Mouse (Mus musculus): ENCODE measurements around the gene Pcbp3. TPM values are rescaled to one million over a fixed set of nuclear protein-coding genes. Genes with fewer than 3 reads are reported as not detected.

Pcbp3 gene
- polyA plus RNA-seq, 1 experiment from 2014 or later = 27.3 TPM

- no peak for ATAC-seq (ENCODE audit: insufficient number of reproducible peaks, insufficient read depth, low FRiP score, low read depth)
- WGBS = 88% methylated on average over 4 of the region's 4 CpGs
- no peak overlapping the region for H3K9ac ChIP-seq (replicated peaks; ENCODE audit: low read depth, low read length)
These were observed 234.8 kb downstream of the Pcbp3 start for GRCm38 (mm10) chr10:76726866-76727265.

GRCm38 (mm10) chr10:76725682-76726285, 235.9 kb downstream of the Pcbp3 start, which contains the start of gene Col6a1:
TSS of gene Col6a1 (minus strand) at chr10:76726168.
- Histone ChIP-seq H3K4me2 (replicated peaks; ENCODE audit: low read depth, low read length) (peak within 1 kb of the TSS; percentile 80), H3K9ac (replicated peaks; ENCODE audit: low read depth, low read length) (peak within 1 kb of the TSS; percentile 70), H3K4me1 (ENCODE audit: control insufficient read depth, insufficient read depth, low read length) (peaks cover 7% of the 10 kb centered on the region; the same call in 1 of the 2 replicates), H3K4me3 (ENCODE audit: low read depth, low read length) (peak within 1 kb of the TSS; percentile 37), H3K27me3 (ENCODE audit: control insufficient read depth, insufficient read depth, low read length) (no peaks in the 10 kb centered on the region), H3K36me3 (ENCODE audit: control insufficient read depth, insufficient read depth, low read length) (peaks cover 20% of the 10 kb centered on the region), H3K9me3 (ENCODE audit: control insufficient read depth, low read depth, low read length) (no peaks in the 10 kb centered on the region), H3K27ac (ENCODE audit: low read length) (peak within 1 kb of the TSS; percentile 75)
- WGBS = 19% methylated on average over 9 of the region's 9 CpGs
- peak; percentile 72; the same call in 1 of the 2 replicates for ATAC-seq (ENCODE audit: insufficient number of reproducible peaks, insufficient read depth, low FRiP score, low read depth)

More at GRCm38 (mm10) chr10:76726866-76727265, 234.8 kb downstream of the Pcbp3 start:
- no peaks in the 10 kb centered on the region for H3K27me3 ChIP-seq (ENCODE audit: control insufficient read depth, insufficient read depth, low read length)
- H3K4me2 ChIP-seq (replicated peaks; ENCODE audit: low read depth, low read length) = no peak overlapping the region
- H3K4me1 ChIP-seq (ENCODE audit: control insufficient read depth, insufficient read depth, low read length) = peaks cover 15% of the 10 kb centered on the region; the same call in 1 of the 2 replicates
- H3K36me3 ChIP-seq (ENCODE audit: control insufficient read depth, insufficient read depth, low read length) = peaks cover 10% of the 10 kb centered on the region
- H3K4me3 ChIP-seq (ENCODE audit: low read depth, low read length) = no peak overlapping the region
- H3K27ac ChIP-seq (ENCODE audit: low read length) = peak overlapping the region; percentile 75; the same call in 1 of the 2 replicates
- H3K9me3 ChIP-seq (ENCODE audit: control insufficient read depth, low read depth, low read length) = no peaks in the 10 kb centered on the region

GRCm38 (mm10) chr10:76725097-76725496, 236.6 kb downstream of the Pcbp3 start:
- Histone ChIP-seq H3K27me3 (ENCODE audit: control insufficient read depth, insufficient read depth, low read length) (no peaks in the 10 kb centered on the region), H3K4me1 (ENCODE audit: control insufficient read depth, insufficient read depth, low read length) (peaks cover 7% of the 10 kb centered on the region; the same call in 1 of the 2 replicates), H3K4me2 (replicated peaks; ENCODE audit: low read depth, low read length) (peak overlapping the region; percentile 80), H3K9me3 (ENCODE audit: control insufficient read depth, low read depth, low read length) (no peaks in the 10 kb centered on the region), H3K27ac (ENCODE audit: low read length) (peak overlapping the region; percentile 73; the same call in 1 of the 2 replicates), H3K36me3 (ENCODE audit: control insufficient read depth, insufficient read depth, low read length) (peaks cover 26% of the 10 kb centered on the region), H3K4me3 (ENCODE audit: low read depth, low read length) (peak overlapping the region; percentile 37), H3K9ac (replicated peaks; ENCODE audit: low read depth, low read length) (peak overlapping the region; percentile 70)
- WGBS = 65% methylated on average over 2 of the region's 2 CpGs
- ATAC-seq (ENCODE audit: insufficient number of reproducible peaks, insufficient read depth, low FRiP score, low read depth) = no peak

GRCm38 (mm10) chr10:76724231-76724736, 237.4 kb downstream of the Pcbp3 start:
- Histone ChIP-seq H3K4me3 (ENCODE audit: low read depth, low read length) (peak overlapping the region; percentile 37), H3K4me2 (replicated peaks; ENCODE audit: low read depth, low read length) (peak overlapping the region; percentile 80), H3K9me3 (ENCODE audit: control insufficient read depth, low read depth, low read length) (no peaks in the 10 kb centered on the region), H3K27me3 (ENCODE audit: control insufficient read depth, insufficient read depth, low read length) (no peaks in the 10 kb centered on the region), H3K36me3 (ENCODE audit: control insufficient read depth, insufficient read depth, low read length) (peaks cover 29% of the 10 kb centered on the region), H3K27ac (ENCODE audit: low read length) (no peak overlapping the region), H3K9ac (replicated peaks; ENCODE audit: low read depth, low read length) (peak overlapping the region; percentile 70; the same call in 1 of the 2 replicates), H3K4me1 (ENCODE audit: control insufficient read depth, insufficient read depth, low read length) (peaks cover 7% of the 10 kb centered on the region; the same call in 1 of the 2 replicates)
- 38% methylated on average over 5 of the region's 5 CpGs for WGBS
- ATAC-seq (ENCODE audit: insufficient number of reproducible peaks, insufficient read depth, low FRiP score, low read depth) = no peak

GRCm38 (mm10) chr10:76722751-76723450, 238.8 kb downstream of the Pcbp3 start:
- H3K4me2 ChIP-seq (replicated peaks; ENCODE audit: low read depth, low read length) = no peak overlapping the region

GRCm38 (mm10) chr10:76721746-76722145, 239.9 kb downstream of the Pcbp3 start:
- Histone ChIP-seq H3K27ac (ENCODE audit: low read length) (no peak overlapping the region), H3K9me3 (ENCODE audit: control insufficient read depth, low read depth, low read length) (no peaks in the 10 kb centered on the region), H3K27me3 (ENCODE audit: control insufficient read depth, insufficient read depth, low read length) (no peaks in the 10 kb centered on the region), H3K4me3 (ENCODE audit: low read depth, low read length) (no peak overlapping the region), H3K9ac (replicated peaks; ENCODE audit: low read depth, low read length) (no peak overlapping the region), H3K4me2 (replicated peaks; ENCODE audit: low read depth, low read length) (no peak overlapping the region), H3K4me1 (ENCODE audit: control insufficient read depth, insufficient read depth, low read length) (peaks cover 2% of the 10 kb centered on the region; the same call in 1 of the 2 replicates), H3K36me3 (ENCODE audit: control insufficient read depth, insufficient read depth, low read length) (peaks cover 48% of the 10 kb centered on the region)
- no peak for ATAC-seq (ENCODE audit: insufficient number of reproducible peaks, insufficient read depth, low FRiP score, low read depth)
- WGBS = 90% methylated on average over 6 of the region's 6 CpGs

More at GRCm38 (mm10) chr10:76722751-76723450, 238.8 kb downstream of the Pcbp3 start:
- 85% methylated on average over 18 of the region's 18 CpGs for WGBS
- Histone ChIP-seq H3K4me3 (ENCODE audit: low read depth, low read length) (no peak overlapping the region), H3K4me1 (ENCODE audit: control insufficient read depth, insufficient read depth, low read length) (peaks cover 3% of the 10 kb centered on the region; the same call in 1 of the 2 replicates), H3K27ac (ENCODE audit: low read length) (no peak overlapping the region), H3K9me3 (ENCODE audit: control insufficient read depth, low read depth, low read length) (no peaks in the 10 kb centered on the region), H3K9ac (replicated peaks; ENCODE audit: low read depth, low read length) (no peak overlapping the region), H3K36me3 (ENCODE audit: control insufficient read depth, insufficient read depth, low read length) (peaks cover 39% of the 10 kb centered on the region), H3K27me3 (ENCODE audit: control insufficient read depth, insufficient read depth, low read length) (no peaks in the 10 kb centered on the region)
- no peak for ATAC-seq (ENCODE audit: insufficient number of reproducible peaks, insufficient read depth, low FRiP score, low read depth)

GRCm38 (mm10) chr10:76721216-76721615, 240.5 kb downstream of the Pcbp3 start:
- H3K4me2 ChIP-seq (replicated peaks; ENCODE audit: low read depth, low read length) = no peak overlapping the region
- peaks cover 2% of the 10 kb centered on the region; the same call in 1 of the 2 replicates for H3K4me1 ChIP-seq (ENCODE audit: control insufficient read depth, insufficient read depth, low read length)
- no peak overlapping the region for H3K4me3 ChIP-seq (ENCODE audit: low read depth, low read length)
- H3K9ac ChIP-seq (replicated peaks; ENCODE audit: low read depth, low read length) = no peak overlapping the region
- H3K9me3 ChIP-seq (ENCODE audit: control insufficient read depth, low read depth, low read length) = no peaks in the 10 kb centered on the region
- H3K27me3 ChIP-seq (ENCODE audit: control insufficient read depth, insufficient read depth, low read length) = no peaks in the 10 kb centered on the region
- WGBS = 86% methylated on average over 11 of the region's 11 CpGs
- H3K27ac ChIP-seq (ENCODE audit: low read length) = no peak overlapping the region
- H3K36me3 ChIP-seq (ENCODE audit: control insufficient read depth, insufficient read depth, low read length) = peaks cover 52% of the 10 kb centered on the region
- ATAC-seq (ENCODE audit: insufficient number of reproducible peaks, insufficient read depth, low FRiP score, low read depth) = no peak

- peaks cover 70% of the 10 kb centered on the region for H3K36me3 ChIP-seq (ENCODE audit: control insufficient read depth, insufficient read depth, low read length)
- no peak for ATAC-seq (ENCODE audit: insufficient number of reproducible peaks, insufficient read depth, low FRiP score, low read depth)
- no peak overlapping the region for H3K4me2 ChIP-seq (replicated peaks; ENCODE audit: low read depth, low read length)
These were observed 244.1 kb downstream of the Pcbp3 start for GRCm38 (mm10) chr10:76717631-76718030.

More at GRCm38 (mm10) chr10:76717631-76718030, 244.1 kb downstream of the Pcbp3 start:
- H3K4me1 ChIP-seq (ENCODE audit: control insufficient read depth, insufficient read depth, low read length) = no peaks in the 10 kb centered on the region
- H3K27me3 ChIP-seq (ENCODE audit: control insufficient read depth, insufficient read depth, low read length) = no peaks in the 10 kb centered on the region
- H3K9me3 ChIP-seq (ENCODE audit: control insufficient read depth, low read depth, low read length) = no peaks in the 10 kb centered on the region
- H3K4me3 ChIP-seq (ENCODE audit: low read depth, low read length) = no peak overlapping the region
- H3K9ac ChIP-seq (replicated peaks; ENCODE audit: low read depth, low read length) = no peak overlapping the region
- H3K27ac ChIP-seq (ENCODE audit: low read length) = no peak overlapping the region
- 87% methylated on average over 4 of the region's 4 CpGs for WGBS

Measured in stomach, embryonic 14.5 days (tissue).